Mouse (Mus musculus) neural tube, embryonic 11.5 days (tissue): ENCODE measurements at regions not wholly inside any gene's neighbourhood (a gene's known extent, or its start where the extent isn't known, plus 50 kb on each side); places are given as distances from the start of the nearest gene placed in this dataset.
A peak's percentile ranks its signal among the peaks of the same experiment; 100 is the strongest.
"Not testable (repeated sequence)": the region's sequence is repeated elsewhere in the genome, so short reads cannot be mapped to it uniquely, and the experiment has no call there.

ENCODE experiments used
- ATAC-seq: fragments of 200-750 bp; cut with Nextera tagmentation; 2 replicates; pipeline ENCODE4 v1.8.0; 2017; ENCODE audit warnings: moderate number of reproducible peaks, mild to moderate bottlenecking, moderate TSS enrichment, moderate library complexity; ENCODE audit not compliant: insufficient read depth, low FRiP score, low TSS enrichment
- DNase-seq: peaks from one replicate; pipeline ENCODE4 v3.0.0-alpha.2; 2015; ENCODE audit warnings: low spot score
- H3K27ac ChIP-seq: fragments of 300-500 bp; sonication (generic); 2 replicates; pipeline ENCODE4 v1.5.1; 2014; ENCODE audit warnings: low read depth, mild to moderate bottlenecking, low read length
- H3K27me3 ChIP-seq: fragments of 300-500 bp; sonication (generic); 2 replicates; pipeline ENCODE4 v1.6.1; 2014; ENCODE audit warnings: mild to moderate bottlenecking, low read length, mixed read lengths; ENCODE audit not compliant: control insufficient read depth, insufficient read depth
- H3K36me3 ChIP-seq: fragments of 300-500 bp; sonication (generic); 2 replicates; pipeline ENCODE4 v1.6.1; 2014; ENCODE audit warnings: mild to moderate bottlenecking, low read length, moderate library complexity, mixed read lengths; ENCODE audit not compliant: control insufficient read depth, insufficient read depth
- H3K4me1 ChIP-seq: fragments of 300-500 bp; sonication (generic); 2 replicates; pipeline ENCODE4 v1.6.1; 2014; ENCODE audit warnings: low read length, mixed read lengths; ENCODE audit not compliant: control insufficient read depth, insufficient read depth
- H3K4me2 ChIP-seq: fragments of 300-500 bp; sonication (generic); 2 replicates; pipeline ENCODE4 v1.6.1; 2014; ENCODE audit warnings: low read depth, mild to moderate bottlenecking, moderate library complexity
- H3K4me3 ChIP-seq: fragments of 300-500 bp; sonication (generic); 2 replicates; pipeline ENCODE4 v1.5.1; 2014; ENCODE audit warnings: low read depth, low read length
- H3K9ac ChIP-seq: fragments of 300-500 bp; sonication (generic); 2 replicates; pipeline ENCODE4 v1.6.1; 2014; ENCODE audit warnings: mild to moderate bottlenecking, low read length
- H3K9me3 ChIP-seq: fragments of 300-500 bp; sonication (generic); 2 replicates; pipeline ENCODE4 v1.6.1; 2016; ENCODE audit warnings: low read length; ENCODE audit not compliant: control insufficient read depth
- WGBS: fragments of 180-500 bp; shearing (Covaris S2); extraction: QIAGEN DNeasy Blood & Tissue Kit; methylation state at CpG from one replicate; pipeline ENCODE4 v1.1.7; 2014; 5-methylcytosine and 5-hydroxymethylcytosine counted together

DNA sequence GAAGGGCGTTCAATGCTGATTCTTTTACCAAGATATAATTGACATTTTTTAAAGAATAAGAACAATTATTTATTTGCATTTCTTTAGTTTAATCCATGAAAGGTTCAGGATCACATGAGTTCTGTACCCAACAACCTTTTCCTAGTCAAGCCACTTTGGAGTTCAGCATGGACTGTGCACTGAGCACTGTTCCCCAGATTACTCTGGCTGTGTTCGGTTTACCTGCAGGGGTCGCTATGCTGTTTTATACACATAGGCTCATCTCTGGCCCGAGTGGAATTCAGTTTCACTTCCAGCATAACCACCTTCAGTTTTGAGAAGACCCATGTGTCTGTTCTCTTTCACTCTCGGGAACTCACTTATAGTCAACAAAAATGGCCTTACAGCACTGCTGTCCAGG lies 93.5 kb upstream of the Smarcad1 start:
- 77% methylated on average over 4 of the region's 5 CpGs for WGBS
- not testable (repeated sequence) for DNase-seq, H3K27ac ChIP-seq, H3K36me3 ChIP-seq, H3K4me3 ChIP-seq, H3K27me3 ChIP-seq, H3K9ac ChIP-seq, H3K4me2 ChIP-seq, ATAC-seq, H3K9me3 ChIP-seq, H3K4me1 ChIP-seq

GRCm38 (mm10) chr6:64961608-64962486 lies 80.5 kb upstream of the Smarcad1 start:
- no peak for ATAC-seq
- H3K4me1 ChIP-seq, result no peaks in the 10 kb centered on the region
- 62% methylated on average over 16 of the region's 16 CpGs for WGBS
- H3K9me3 ChIP-seq, result no peaks in the 10 kb centered on the region
- H3K36me3 ChIP-seq, result no peaks in the 10 kb centered on the region
- no peak overlapping the region for H3K4me3 ChIP-seq
- no peak overlapping the region for H3K27ac ChIP-seq
- no peak for DNase-seq
- H3K9ac ChIP-seq, result no peak overlapping the region
- no peaks in the 10 kb centered on the region for H3K27me3 ChIP-seq
- H3K4me2 ChIP-seq, result no peak overlapping the region

DNA sequence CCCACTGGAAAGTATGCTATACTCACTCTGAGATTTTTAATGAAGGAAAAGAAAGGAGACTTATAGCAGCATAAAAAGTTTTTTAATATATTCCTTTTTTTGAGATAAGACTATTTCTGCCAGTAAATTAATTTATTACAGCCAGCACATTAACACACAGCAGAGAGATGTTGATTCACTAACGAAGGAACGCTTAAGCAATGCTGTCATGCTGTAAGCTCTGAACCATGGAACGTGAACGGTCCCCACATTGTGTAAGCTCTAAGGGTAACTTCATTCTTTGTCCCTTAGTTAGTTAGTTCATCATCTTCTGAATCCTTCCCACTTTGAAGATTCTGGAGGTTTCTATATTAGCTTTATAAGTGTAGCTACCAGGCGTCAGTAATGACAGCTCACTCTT lies 79.8 kb upstream of the Smarcad1 start:
- no peaks in the 10 kb centered on the region for H3K4me1 ChIP-seq
- H3K9ac ChIP-seq, result no peak overlapping the region
- no peaks in the 10 kb centered on the region for H3K27me3 ChIP-seq
- WGBS, result 80% methylated on average over 5 of the region's 5 CpGs
- DNase-seq, result no peak
- ATAC-seq, result no peak
- no peaks in the 10 kb centered on the region for H3K36me3 ChIP-seq
- no peak overlapping the region for H3K4me2 ChIP-seq
- H3K4me3 ChIP-seq, result no peak overlapping the region
- no peak overlapping the region for H3K27ac ChIP-seq
- no peaks in the 10 kb centered on the region for H3K9me3 ChIP-seq

DNA sequence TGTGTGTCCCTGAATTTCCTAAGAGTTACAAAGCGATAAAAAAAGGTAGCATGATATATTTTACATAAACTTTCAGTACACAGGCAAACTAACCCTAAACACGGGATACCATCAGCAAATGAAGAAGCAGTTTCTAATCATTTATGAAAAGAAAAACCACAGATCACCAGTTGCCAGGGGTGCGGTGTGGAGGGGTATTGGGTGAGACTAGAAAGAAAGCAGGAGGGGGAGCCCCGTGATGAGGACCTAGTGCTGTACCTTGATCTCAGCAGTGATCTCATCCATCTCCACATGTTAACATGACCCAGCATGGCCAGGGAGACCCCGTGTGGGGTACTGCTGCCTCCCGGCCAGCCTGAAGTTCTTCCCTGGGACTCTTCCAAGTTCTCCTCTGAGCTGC lies 77.7 kb upstream of the Smarcad1 start:
- no peaks in the 10 kb centered on the region for H3K36me3 ChIP-seq

DNA sequence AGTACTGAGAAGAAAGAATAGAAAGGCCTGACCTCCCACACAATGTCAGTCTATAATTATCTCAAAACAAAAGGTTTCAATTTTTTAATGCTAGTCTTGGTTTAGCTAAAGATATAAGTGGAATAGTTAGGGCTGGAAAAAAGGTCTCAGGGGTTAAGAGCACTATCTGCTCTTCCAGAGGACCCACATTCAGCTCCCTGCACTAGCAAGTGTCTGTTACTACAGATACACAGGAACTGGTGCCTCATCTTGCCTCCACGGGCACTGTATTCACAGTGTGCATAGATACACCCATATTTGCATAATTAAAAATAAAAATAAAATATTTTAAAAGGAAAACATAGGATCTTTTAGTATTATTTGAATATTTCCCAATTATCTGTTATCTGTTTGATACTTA lies 77.2 kb upstream of the Smarcad1 start:
- H3K9me3 ChIP-seq, result no peaks in the 10 kb centered on the region
- H3K36me3 ChIP-seq, result no peaks in the 10 kb centered on the region
- 77% methylated on average over 1 of the region's 1 CpGs for WGBS
- H3K27me3 ChIP-seq, result no peaks in the 10 kb centered on the region
- no peaks in the 10 kb centered on the region for H3K4me1 ChIP-seq
- no peak overlapping the region for H3K27ac ChIP-seq
- no peak for ATAC-seq
- no peak overlapping the region for H3K9ac ChIP-seq
- H3K4me3 ChIP-seq, result no peak overlapping the region
- H3K4me2 ChIP-seq, result no peak overlapping the region
- no peak for DNase-seq

More for the DNA sequence above, 77.7 kb upstream of the Smarcad1 start:
- Histone ChIP-seq H3K9me3 (no peaks in the 10 kb centered on the region), H3K4me1 (no peaks in the 10 kb centered on the region), H3K4me3 (no peak overlapping the region), H3K27me3 (no peaks in the 10 kb centered on the region), H3K4me2 (no peak overlapping the region), H3K27ac (no peak overlapping the region), H3K9ac (no peak overlapping the region)
- no peak for DNase-seq
- no peak for ATAC-seq
- WGBS, result 85% methylated on average over 6 of the region's 6 CpGs

GRCm38 (mm10) chr6:64970158-64970557 lies 72.2 kb upstream of the Smarcad1 start:
- Histone ChIP-seq H3K9ac (no peak overlapping the region), H3K36me3 (no peaks in the 10 kb centered on the region), H3K9me3 (no peaks in the 10 kb centered on the region), H3K4me2 (no peak overlapping the region), H3K4me3 (no peak overlapping the region), H3K4me1 (no peaks in the 10 kb centered on the region), H3K27ac (no peak overlapping the region), H3K27me3 (no peaks in the 10 kb centered on the region)
- no peak for DNase-seq
- WGBS, result 88% methylated on average over 8 of the region's 8 CpGs
- no peak for ATAC-seq

DNA sequence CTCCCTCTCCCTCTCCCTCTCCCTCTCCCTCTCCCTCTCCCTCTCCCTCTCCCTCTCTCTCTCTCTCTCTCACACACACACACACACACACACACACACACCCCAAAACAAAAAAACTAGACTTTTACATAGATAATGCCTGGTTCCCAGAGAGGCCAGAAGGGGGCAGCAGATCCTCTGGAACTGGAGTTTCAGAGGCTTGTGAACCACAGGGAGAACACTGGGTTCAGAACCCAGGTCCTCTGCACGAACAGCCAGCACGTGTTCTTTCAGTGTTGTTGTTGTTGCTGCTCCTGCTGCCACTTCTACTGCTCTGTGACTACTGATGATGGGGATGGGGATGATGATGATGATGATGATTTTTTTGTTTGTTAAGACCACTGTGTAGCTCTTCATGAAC lies 68.4 kb upstream of the Smarcad1 start:
- no peaks in the 10 kb centered on the region for H3K27me3 ChIP-seq
- H3K4me1 ChIP-seq, result no peaks in the 10 kb centered on the region
- no peak overlapping the region for H3K4me3 ChIP-seq
- H3K9ac ChIP-seq, result no peak overlapping the region
- H3K4me2 ChIP-seq, result no peak overlapping the region
- ATAC-seq, result no peak
- H3K36me3 ChIP-seq, result no peaks in the 10 kb centered on the region
- H3K27ac ChIP-seq, result no peak overlapping the region
- H3K9me3 ChIP-seq, result no peaks in the 10 kb centered on the region
- peak; percentile 40 for DNase-seq
- WGBS, result 35% methylated on average over 2 of the region's 2 CpGs

GRCm38 (mm10) chr6:64974453-64974852 lies 67.9 kb upstream of the Smarcad1 start:
- H3K9ac ChIP-seq, H3K4me1 ChIP-seq, DNase-seq, H3K4me2 ChIP-seq, H3K27me3 ChIP-seq, H3K36me3 ChIP-seq, ATAC-seq, H3K9me3 ChIP-seq, H3K4me3 ChIP-seq, H3K27ac ChIP-seq: not testable (repeated sequence)
- 91% methylated on average over 1 of the region's 1 CpGs for WGBS

- no peak overlapping the region for H3K4me2 ChIP-seq
- no peaks in the 10 kb centered on the region for H3K36me3 ChIP-seq
- ATAC-seq (peak; percentile 45; the same call in 1 of the 2 replicates), DNase-seq (peak; percentile 10)
- H3K9ac ChIP-seq, result no peak overlapping the region
- 45% methylated on average over 2 of the region's 2 CpGs for WGBS
- H3K4me1 ChIP-seq, result no peaks in the 10 kb centered on the region
- H3K27me3 ChIP-seq, result no peaks in the 10 kb centered on the region
- H3K27ac ChIP-seq, result no peak overlapping the region
- no peak overlapping the region for H3K4me3 ChIP-seq
- H3K9me3 ChIP-seq, result no peaks in the 10 kb centered on the region
These were observed 60.3 kb upstream of the Smarcad1 start for GRCm38 (mm10) chr6:64982132-64982531.
